Mouse (Mus musculus) brown adipose tissue, adult 24 weeks (tissue): Measurements from ENCODE around the gene 1110059E24Rik. TPM values are rescaled to one million over a fixed set of nuclear protein-coding genes. Genes with fewer than 3 reads are reported as not detected.
A peak's percentile ranks its signal among the peaks of the same experiment; 100 is the strongest.

Experiments used
- H3K27ac ChIP-seq: fragments of 200-500 bp; replicated peaks from 2 replicates; pipeline ENCODE4 v1.5.1; 2012; ENCODE audit warnings: low read depth, mild to moderate bottlenecking, low read length
- H3K4me1 ChIP-seq: fragments of 200-500 bp; 2 replicates; pipeline ENCODE4 v1.6.1; 2012; ENCODE audit warnings: low read length, mixed read lengths; ENCODE audit not compliant: control insufficient read depth, insufficient read depth, insufficient read length
- H3K4me3 ChIP-seq: fragments of 200-500 bp; 2 replicates; pipeline ENCODE4 v1.5.1; 2012; ENCODE audit warnings: low read depth, mild to moderate bottlenecking, low read length, moderate library complexity; ENCODE audit not compliant: insufficient read depth
- polyA plus RNA-seq: library from polyadenylated mRNA; stranded (reverse); fragments of >200 nt; gene quantifications from 2 replicates; pipeline ENCODE4 v1.2.4, GENCODE M21; 2012; ENCODE audit not compliant: missing spikeins, insufficient read depth, insufficient read length

1110059E24Rik gene
- polyA plus RNA-seq, result 22.8 and 26.4 TPM in 2 replicates

GRCm38 (mm10) chr19:21652285-21653171 is at the start of gene 1110059E24Rik:
Gene 1110059E24Rik (minus strand): TSS chr19:21652976.
- H3K27ac ChIP-seq, result peak within 1 kb of the TSS; percentile 84
- H3K4me1 ChIP-seq, result peaks cover 12% of the 10 kb centered on the region; the same call in 1 of the 2 replicates

GRCm38 (mm10) chr19:21680986-21681385 is 28.2 kb upstream of the 1110059E24Rik start:
- Histone ChIP-seq H3K4me1 (no peaks in the 10 kb centered on the region), H3K4me3 (no peak overlapping the region), H3K27ac (no peak overlapping the region)

More at GRCm38 (mm10) chr19:21652285-21653171, at the start of gene 1110059E24Rik:
- peak within 1 kb of the TSS; percentile 98 for H3K4me3 ChIP-seq

DNA sequence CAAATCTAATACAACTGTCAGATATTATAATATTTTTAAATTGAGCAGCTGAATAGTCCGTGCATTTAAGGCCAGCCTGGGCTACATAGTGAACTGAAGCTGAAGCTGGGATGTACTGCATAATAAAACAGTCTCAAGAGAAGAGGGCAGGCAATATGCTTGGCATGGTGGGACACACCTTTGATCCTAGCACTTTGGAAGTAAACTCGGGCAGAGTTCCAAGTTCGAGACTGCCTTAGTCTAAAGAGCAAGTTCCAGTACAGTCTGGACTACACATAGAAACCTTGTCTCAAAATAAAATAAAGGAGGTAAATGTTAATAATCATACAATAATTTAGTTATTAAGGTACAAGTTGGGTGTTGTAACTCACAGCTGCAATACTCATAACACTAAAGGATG is 27.3 kb upstream of the 1110059E24Rik start:
- H3K4me3 ChIP-seq, result no peak overlapping the region
- H3K27ac ChIP-seq, result no peak overlapping the region

GRCm38 (mm10) chr19:21674354-21675096 is 21.7 kb upstream of the 1110059E24Rik start:
- no peaks in the 10 kb centered on the region for H3K4me1 ChIP-seq
- H3K27ac ChIP-seq, result no peak overlapping the region
- H3K4me3 ChIP-seq, result no peak overlapping the region

More for the DNA sequence above, 27.3 kb upstream of the 1110059E24Rik start:
- H3K4me1 ChIP-seq, result no peaks in the 10 kb centered on the region

- no peaks in the 10 kb centered on the region for H3K4me1 ChIP-seq
- H3K4me3 ChIP-seq, result no peak overlapping the region
- H3K27ac ChIP-seq, result no peak overlapping the region
Measured at GRCm38 (mm10) chr19:21669650-21670049, 16.9 kb upstream of the 1110059E24Rik start.

- no peak overlapping the region for H3K4me3 ChIP-seq
- peak overlapping the region; percentile 56 for H3K27ac ChIP-seq
- peaks cover 8% of the 10 kb centered on the region for H3K4me1 ChIP-seq
Measured at GRCm38 (mm10) chr19:21663756-21664456, 11.1 kb upstream of the 1110059E24Rik start.

DNA sequence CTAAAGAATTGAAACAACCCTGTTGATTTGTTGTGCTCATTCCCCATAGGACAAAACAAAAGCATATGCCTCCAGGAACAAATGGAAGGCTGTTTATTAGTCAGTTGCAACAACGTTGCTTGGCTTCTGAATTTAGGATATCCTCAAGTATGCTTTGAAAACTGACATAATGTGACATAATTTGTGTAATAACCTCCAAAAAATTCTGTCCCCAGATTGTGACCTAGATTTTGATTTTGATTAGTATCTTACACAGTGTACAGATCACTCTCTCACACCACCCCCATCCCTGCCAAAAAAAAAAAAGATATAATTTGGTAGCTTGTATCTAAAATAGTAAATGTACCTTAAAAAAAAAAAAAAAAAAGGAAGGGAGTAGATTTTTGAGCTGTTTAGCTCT is 8.0 kb upstream of the 1110059E24Rik start:
- H3K27ac ChIP-seq, result no peak overlapping the region
- H3K4me1 ChIP-seq, result peaks cover 13% of the 10 kb centered on the region
- H3K4me3 ChIP-seq, result no peak overlapping the region

DNA sequence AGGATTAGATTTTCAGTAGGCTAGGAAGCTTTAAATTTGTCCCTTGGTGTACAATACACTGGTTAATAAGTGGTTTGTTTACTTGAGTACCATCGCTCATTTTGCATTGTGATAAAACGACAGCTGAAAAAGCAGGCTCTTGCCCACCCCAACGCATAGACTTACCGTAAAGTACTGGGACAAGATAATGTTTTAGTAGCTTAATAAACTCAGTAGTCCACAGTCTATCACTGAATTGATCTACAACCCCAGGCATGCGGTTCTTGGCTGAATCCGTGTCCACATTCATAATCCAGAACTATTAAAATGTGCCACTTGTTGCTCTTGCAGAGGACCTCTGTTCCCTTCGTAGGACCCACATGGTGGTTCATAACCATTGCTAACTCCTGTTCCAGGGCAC is 2.0 kb upstream of the 1110059E24Rik start:
- H3K27ac ChIP-seq, result no peak overlapping the region
- peaks cover 9% of the 10 kb centered on the region for H3K4me1 ChIP-seq
- H3K4me3 ChIP-seq, result peak overlapping the region; percentile 35

DNA sequence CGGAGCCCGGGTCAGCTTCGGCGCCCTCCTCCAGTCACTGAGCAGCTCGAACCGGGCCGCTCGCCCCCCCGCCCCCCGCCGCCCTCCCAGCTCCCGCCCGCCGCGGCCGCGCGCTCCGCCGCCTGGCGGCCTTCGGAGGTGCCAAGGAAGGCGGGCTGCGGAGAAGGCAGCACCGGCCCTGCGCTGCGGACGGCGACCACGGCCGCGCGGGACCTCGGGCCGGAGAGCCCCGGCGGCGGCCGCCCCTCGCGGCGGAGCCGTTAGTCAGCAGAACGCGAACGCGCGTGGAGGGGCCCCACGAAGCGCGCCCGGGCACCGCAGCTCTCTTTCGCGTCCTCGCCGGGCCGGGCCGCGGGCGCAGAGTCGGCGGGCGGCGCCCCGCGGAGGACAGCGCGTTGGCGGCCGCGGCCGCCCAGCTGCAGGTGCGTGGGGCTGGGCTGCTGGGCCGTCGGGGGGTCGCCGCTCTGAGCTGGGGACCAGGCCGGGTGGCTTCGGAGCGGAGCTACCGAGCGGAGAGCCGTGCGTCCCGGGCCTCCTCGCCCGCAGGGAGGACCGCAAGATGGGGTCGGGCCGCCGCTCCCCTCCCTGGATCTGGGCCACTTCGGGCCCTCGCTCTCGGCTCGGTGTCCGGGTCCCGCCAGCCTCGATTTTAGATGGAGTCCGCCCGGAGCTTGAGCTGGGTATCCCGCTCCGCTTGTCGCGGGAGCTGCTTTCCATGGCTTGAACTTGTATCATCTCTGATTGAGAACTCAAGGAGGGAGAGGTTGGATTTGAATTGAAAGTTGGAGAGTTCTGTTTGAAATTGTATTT is 601 bp upstream of the 1110059E24Rik start, which contains the start of gene Abhd17b:
TSS of gene Abhd17b (plus strand) at position 14 of the 810 bp plus-strand sequence.
- H3K4me3 ChIP-seq, result peak within 1 kb of the TSS; percentile 98
- H3K27ac ChIP-seq, result peak within 1 kb of the TSS; percentile 84
- peaks cover 9% of the 10 kb centered on the region; the same call in 1 of the 2 replicates for H3K4me1 ChIP-seq

DNA sequence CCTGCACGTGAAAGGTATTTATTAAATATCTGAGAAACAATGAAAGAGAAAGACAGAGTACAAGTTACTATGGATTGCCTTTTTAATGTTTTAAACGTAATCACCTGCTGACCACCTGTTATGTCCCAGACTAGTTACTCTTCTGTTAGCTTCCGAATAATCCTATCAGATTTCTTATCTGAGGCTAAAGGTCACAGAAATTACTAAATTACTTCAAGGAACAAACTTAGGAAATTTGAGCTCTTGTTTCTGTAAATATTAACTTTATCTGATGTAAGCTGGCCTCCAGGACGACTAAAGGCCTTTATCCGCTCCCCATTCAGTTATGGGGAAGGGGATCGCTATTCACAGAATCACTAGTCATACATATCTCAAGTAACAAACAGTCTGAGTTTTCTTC is 1.1 kb downstream of the 1110059E24Rik start:
- Histone ChIP-seq H3K4me1 (peaks cover 15% of the 10 kb centered on the region; the same call in 1 of the 2 replicates), H3K27ac (peak overlapping the region; percentile 84; the same call in 1 of the 2 replicates), H3K4me3 (peak overlapping the region; percentile 70)

DNA sequence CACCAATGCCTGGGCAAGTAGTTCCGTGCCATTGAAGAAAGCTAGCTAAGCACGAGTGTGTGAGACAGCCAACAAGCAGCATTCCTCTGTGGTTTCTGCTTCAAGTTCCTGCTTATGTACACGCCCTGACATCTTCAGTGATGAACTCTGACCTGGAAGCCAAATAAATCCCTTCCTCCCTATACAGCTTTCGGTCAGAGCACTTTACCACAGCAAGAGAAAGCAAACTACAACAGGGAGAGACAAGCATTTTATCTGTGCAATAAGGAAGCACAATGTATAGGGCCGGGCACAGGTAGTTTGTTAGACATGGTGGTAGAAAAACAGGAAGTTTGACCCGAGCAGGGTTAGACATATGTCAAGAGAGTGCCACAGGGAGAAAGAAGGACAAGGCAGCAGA is 6.6 kb downstream of the 1110059E24Rik start:
- no peak overlapping the region for H3K4me3 ChIP-seq
- H3K4me1 ChIP-seq, result peaks cover 16% of the 10 kb centered on the region
- peak overlapping the region; percentile 26 for H3K27ac ChIP-seq

GRCm38 (mm10) chr19:21645301-21645700 is 7.5 kb downstream of the 1110059E24Rik start:
- peaks cover 16% of the 10 kb centered on the region for H3K4me1 ChIP-seq
- H3K4me3 ChIP-seq, result no peak overlapping the region
- 0 out of 2 replicates have a peak overlapping the region, but pooled peaks have one; percentile 15 for H3K27ac ChIP-seq

DNA sequence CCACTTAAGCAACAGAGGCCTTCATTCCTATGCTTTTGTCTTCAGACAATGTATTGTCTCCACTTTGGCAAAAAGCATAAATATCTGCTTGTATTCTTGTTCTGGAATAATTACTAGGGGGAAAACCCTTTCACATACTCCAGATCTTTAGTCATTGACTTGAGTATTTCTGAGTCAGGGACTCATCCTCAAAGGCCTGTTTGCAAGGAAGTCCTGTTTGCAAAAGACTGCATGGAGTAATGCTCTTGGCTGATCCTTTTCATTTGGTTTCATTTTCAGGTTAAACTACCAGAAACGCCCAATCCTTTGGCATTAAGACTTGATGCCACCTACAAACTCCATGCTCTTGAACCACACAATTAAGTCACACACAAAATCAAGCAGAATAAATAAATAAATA is 8.8 kb downstream of the 1110059E24Rik start:
- no peak overlapping the region for H3K4me3 ChIP-seq
- H3K27ac ChIP-seq, result no peak overlapping the region
- peaks cover 16% of the 10 kb centered on the region for H3K4me1 ChIP-seq

DNA sequence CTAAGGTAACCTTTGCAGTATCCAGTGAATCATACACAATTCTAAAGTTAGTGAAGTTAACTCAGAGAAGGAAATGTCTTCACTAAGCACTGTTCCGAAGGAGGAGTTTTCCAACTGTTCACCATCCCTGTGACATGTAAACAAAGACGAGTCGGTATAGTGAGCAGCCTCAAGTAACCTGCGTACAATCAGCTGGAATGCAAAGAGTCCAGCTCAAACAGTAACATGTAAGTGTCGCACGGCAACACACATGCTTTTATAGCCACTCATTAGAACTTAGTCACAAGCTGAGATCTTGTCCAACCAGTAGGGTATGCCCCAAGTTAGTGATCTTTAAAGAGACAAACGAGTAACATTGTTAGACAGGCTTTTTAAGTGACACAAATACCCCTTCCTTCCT is 15.1 kb downstream of the 1110059E24Rik start:
- H3K27ac ChIP-seq, result no peak overlapping the region
- no peak overlapping the region for H3K4me3 ChIP-seq
- H3K4me1 ChIP-seq, result peaks cover 2% of the 10 kb centered on the region
